Mouse (Mus musculus): ENCODE measurements at regions not wholly inside any gene's neighbourhood (a gene's known extent, or its start where the extent isn't known, plus 50 kb on each side); places are given as distances from the start of the nearest gene placed in this dataset. TPM values are rescaled to one million over a fixed set of nuclear protein-coding genes. Genes with fewer than 3 reads are reported as not detected.
A peak's percentile ranks its signal among the peaks of the same experiment; 100 is the strongest.

DNA sequence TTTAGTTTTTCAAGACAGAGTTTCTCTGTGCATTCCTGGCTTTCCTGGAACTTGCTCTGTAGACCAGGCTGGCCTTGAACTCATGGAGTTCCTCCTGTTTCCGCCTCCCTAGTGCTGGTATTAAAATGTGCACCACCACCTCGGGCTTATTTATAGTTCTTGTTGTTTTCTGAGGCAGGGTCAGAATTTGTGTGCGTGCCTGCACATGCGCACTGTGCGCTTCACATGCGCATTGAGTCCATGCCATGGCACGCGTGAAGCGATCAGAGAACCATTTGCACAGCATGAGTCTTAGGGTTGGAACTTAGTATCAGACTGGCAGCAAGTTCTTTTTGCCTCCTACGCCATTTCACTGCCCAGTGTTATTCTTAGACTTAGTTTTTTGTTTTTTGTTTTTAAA, 68.8 kb upstream of the Jak1 start:
- 95% methylated on average over 10 of the region's 10 CpGs for WGBS
- H3K9me3 ChIP-seq = no peaks in the 10 kb centered on the region

GRCm38 (mm10) chr4:101333036-101333435, 68.0 kb upstream of the Jak1 start:
- no peaks in the 10 kb centered on the region for H3K36me3 ChIP-seq
- H3K27ac ChIP-seq = no peak overlapping the region
- 69% methylated on average over 3 of the region's 3 CpGs for WGBS
- H3K4me1 ChIP-seq = peaks cover 15% of the 10 kb centered on the region
- no peak overlapping the region for H3K4me3 ChIP-seq
- no peak for DNase-seq (ENCODE audit: low spot score)
- no peaks in the 10 kb centered on the region for H3K27me3 ChIP-seq (ENCODE audit: insufficient read depth, poor library complexity, severe bottlenecking)
- H3K9me3 ChIP-seq = no peaks in the 10 kb centered on the region

More for the DNA sequence above, 68.8 kb upstream of the Jak1 start:
- H3K4me3 ChIP-seq = no peak overlapping the region
- H3K27me3 ChIP-seq (ENCODE audit: insufficient read depth, poor library complexity, severe bottlenecking) = no peaks in the 10 kb centered on the region
- no peak overlapping the region for H3K27ac ChIP-seq
- DNase-seq (ENCODE audit: low spot score) = no peak
- no peaks in the 10 kb centered on the region for H3K36me3 ChIP-seq
- H3K4me1 ChIP-seq = peaks cover 15% of the 10 kb centered on the region

DNA sequence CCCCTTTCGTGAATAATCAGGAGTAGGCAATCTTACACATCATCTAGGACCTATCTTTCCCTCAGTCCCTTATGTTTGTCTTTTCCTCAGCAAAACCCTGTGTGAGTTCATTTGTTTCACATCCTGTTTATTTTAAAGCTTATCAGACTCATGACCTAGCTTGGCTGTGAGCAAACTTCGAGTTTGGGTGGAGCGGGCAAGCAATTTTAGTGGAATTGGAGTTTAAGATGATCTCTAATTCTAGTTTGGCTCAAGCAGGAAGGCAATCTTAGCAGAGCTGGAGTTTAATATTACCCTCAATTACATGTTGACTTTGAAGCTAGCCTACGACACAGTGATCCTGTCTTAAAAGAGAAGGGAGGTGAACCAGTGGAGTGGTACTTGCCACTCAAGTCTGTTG, 66.1 kb upstream of the Jak1 start:
- Histone ChIP-seq H3K4me1 (peaks cover 5% of the 10 kb centered on the region; the same call in 1 of the 2 replicates), H3K27ac (no peak overlapping the region), H3K27me3 (ENCODE audit: insufficient read depth, poor library complexity, severe bottlenecking) (no peaks in the 10 kb centered on the region), H3K4me3 (no peak overlapping the region), H3K9me3 (no peaks in the 10 kb centered on the region), H3K36me3 (no peaks in the 10 kb centered on the region)
- WGBS = 69% methylated on average over 4 of the region's 4 CpGs
- DNase-seq (ENCODE audit: low spot score) = no peak

- H3K27me3 ChIP-seq (ENCODE audit: insufficient read depth, poor library complexity, severe bottlenecking) = 0 out of 2 replicates have a peak, but pooled peaks cover under 1% of the 10 kb centered on the region
- H3K4me3 ChIP-seq = no peak overlapping the region
- no peaks in the 10 kb centered on the region for H3K36me3 ChIP-seq
- no peaks in the 10 kb centered on the region for H3K9me3 ChIP-seq
- H3K27ac ChIP-seq = no peak overlapping the region
- no peaks in the 10 kb centered on the region for H3K4me1 ChIP-seq
- no peak for DNase-seq (ENCODE audit: low spot score)
- 73% methylated on average over 7 of the region's 7 CpGs for WGBS
Measured at GRCm38 (mm10) chr4:101329060-101329459, 64.0 kb upstream of the Jak1 start.

DNA sequence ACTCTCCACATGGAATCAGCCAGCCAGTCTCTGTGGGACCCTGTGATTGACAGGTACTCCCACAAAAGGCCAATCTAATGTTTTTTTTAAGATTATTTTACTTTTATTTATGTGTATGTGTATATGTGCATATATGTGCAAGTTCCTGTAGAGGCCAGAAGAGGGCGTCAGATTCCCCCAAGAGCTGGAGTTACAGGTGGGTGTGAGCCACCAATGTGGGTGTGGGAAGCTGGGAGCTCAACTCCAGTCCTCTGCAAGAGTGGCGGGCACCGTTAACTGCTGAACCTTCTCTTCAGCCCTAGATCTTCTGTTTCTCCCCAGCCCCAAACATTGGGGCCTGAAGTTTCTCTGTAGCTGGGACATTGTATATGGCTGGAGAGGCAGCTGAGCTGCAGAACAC, 61.0 kb upstream of the Jak1 start:
- H3K36me3 ChIP-seq = no peaks in the 10 kb centered on the region
- no peak for DNase-seq (ENCODE audit: low spot score)
- WGBS = 68% methylated on average over 3 of the region's 3 CpGs
- no peaks in the 10 kb centered on the region for H3K9me3 ChIP-seq
- H3K4me1 ChIP-seq = no peaks in the 10 kb centered on the region
- H3K27me3 ChIP-seq (ENCODE audit: insufficient read depth, poor library complexity, severe bottlenecking) = 0 out of 2 replicates have a peak, but pooled peaks cover 6% of the 10 kb centered on the region
- no peak overlapping the region for H3K4me3 ChIP-seq
- no peak overlapping the region for H3K27ac ChIP-seq

- 70% methylated on average over 2 of the region's 2 CpGs for WGBS
- Histone ChIP-seq H3K9me3 (no peaks in the 10 kb centered on the region), H3K4me3 (no peak overlapping the region), H3K27ac (no peak overlapping the region), H3K27me3 (ENCODE audit: insufficient read depth, poor library complexity, severe bottlenecking) (0 out of 2 replicates have a peak, but pooled peaks cover 6% of the 10 kb centered on the region), H3K4me1 (no peaks in the 10 kb centered on the region), H3K36me3 (no peaks in the 10 kb centered on the region)
- DNase-seq (ENCODE audit: low spot score) = no peak
Measured at GRCm38 (mm10) chr4:101321731-101322130, 56.6 kb upstream of the Jak1 start.

DNA sequence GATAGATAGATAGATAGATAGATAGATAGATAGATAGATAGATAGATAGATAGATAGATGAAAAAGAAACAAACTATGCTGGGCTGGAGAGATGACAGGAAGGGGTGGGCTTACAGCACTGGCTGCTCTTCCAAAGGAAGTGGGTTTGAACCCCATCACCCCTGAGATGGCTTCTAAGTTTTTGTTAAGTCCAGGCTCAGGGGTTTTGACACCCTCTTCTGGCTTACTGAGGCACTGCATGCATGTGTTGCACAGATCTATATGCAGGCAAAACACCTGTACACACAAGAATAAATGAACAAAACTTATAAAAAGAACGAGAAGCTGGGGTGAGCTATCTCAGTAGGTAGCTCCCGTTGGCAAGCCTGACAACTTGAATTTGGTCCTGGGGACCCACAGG, 55.5 kb upstream of the Jak1 start:
- Histone ChIP-seq H3K27me3 (ENCODE audit: insufficient read depth, poor library complexity, severe bottlenecking) (0 out of 2 replicates have a peak, but pooled peaks cover 6% of the 10 kb centered on the region), H3K4me1 (no peaks in the 10 kb centered on the region), H3K36me3 (no peaks in the 10 kb centered on the region), H3K9me3 (no peaks in the 10 kb centered on the region), H3K27ac (no peak overlapping the region), H3K4me3 (no peak overlapping the region)
- no peak for DNase-seq (ENCODE audit: low spot score)
- WGBS = 73% methylated on average over 2 of the region's 2 CpGs

GRCm38 (mm10) chr4:101319681-101320220, 54.7 kb upstream of the Jak1 start:
- no peak overlapping the region for H3K4me3 ChIP-seq
- 73% methylated on average over 4 of the region's 4 CpGs for WGBS
- 0 out of 2 replicates have a peak, but pooled peaks cover 8% of the 10 kb centered on the region for H3K27me3 ChIP-seq (ENCODE audit: insufficient read depth, poor library complexity, severe bottlenecking)

DNA sequence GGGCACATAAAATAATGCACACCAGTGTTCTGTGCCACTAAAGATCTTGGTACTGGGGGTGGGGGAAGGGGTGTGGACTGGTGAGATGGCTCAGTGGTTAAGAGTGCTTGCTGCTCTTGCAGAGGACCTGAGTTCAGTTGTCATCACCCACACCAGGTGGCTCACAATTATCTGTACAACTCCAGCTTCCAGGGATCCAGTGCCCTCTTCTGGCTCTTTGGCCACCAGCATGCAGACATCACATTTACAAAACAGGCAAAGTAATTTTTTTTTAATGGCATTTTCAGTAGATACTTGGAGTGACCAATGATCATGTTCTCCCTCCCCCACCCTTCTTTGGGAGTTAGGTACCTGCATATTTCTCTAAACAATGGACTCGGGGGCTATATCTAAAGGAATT, 53.8 kb upstream of the Jak1 start:
- no peaks in the 10 kb centered on the region for H3K4me1 ChIP-seq
- H3K27ac ChIP-seq = no peak overlapping the region
- H3K36me3 ChIP-seq = no peaks in the 10 kb centered on the region
- no peak overlapping the region for H3K4me3 ChIP-seq
- H3K9me3 ChIP-seq = no peaks in the 10 kb centered on the region
- H3K27me3 ChIP-seq (ENCODE audit: insufficient read depth, poor library complexity, severe bottlenecking) = peaks cover 15% of the 10 kb centered on the region
- DNase-seq (ENCODE audit: low spot score) = no peak
- 78% methylated on average over 1 of the region's 1 CpGs for WGBS

More at GRCm38 (mm10) chr4:101319681-101320220, 54.7 kb upstream of the Jak1 start:
- H3K36me3 ChIP-seq = no peaks in the 10 kb centered on the region
- no peaks in the 10 kb centered on the region for H3K4me1 ChIP-seq
- no peak overlapping the region for H3K27ac ChIP-seq
- no peak for DNase-seq (ENCODE audit: low spot score)
- H3K9me3 ChIP-seq = no peaks in the 10 kb centered on the region

GRCm38 (mm10) chr4:101316061-101316460, 51.0 kb upstream of the Jak1 start:
- 80% methylated on average over 6 of the region's 6 CpGs for WGBS
- Histone ChIP-seq H3K4me1 (no peaks in the 10 kb centered on the region), H3K4me3 (no peak overlapping the region), H3K9me3 (no peaks in the 10 kb centered on the region), H3K27ac (no peak overlapping the region), H3K36me3 (no peaks in the 10 kb centered on the region), H3K27me3 (ENCODE audit: insufficient read depth, poor library complexity, severe bottlenecking) (peaks cover 32% of the 10 kb centered on the region)
- no peak for DNase-seq (ENCODE audit: low spot score)

MicroRNAs encoded in the stretch of these regions (microRNA counts, 519-probe panel; counts per million panel counts)
- microRNA mmu-miR-101a = not detected

Small RNA genes lying in the stretch of these regions (microRNA-seq; reads per million reads assigned to microRNA genes)
- gene Mir101a = 268 reads per million, percentile 63 among the genes with 10 or more reads in this experiment
